Mouse (Mus musculus): ENCODE results near the gene Olfr1410. TPM values are rescaled to one million over a fixed set of nuclear protein-coding genes. Genes with fewer than 3 reads are reported as not detected.

Olfr1410 gene
- total and polyA plus RNA-seq, 3 experiments, result not detected

DNA sequence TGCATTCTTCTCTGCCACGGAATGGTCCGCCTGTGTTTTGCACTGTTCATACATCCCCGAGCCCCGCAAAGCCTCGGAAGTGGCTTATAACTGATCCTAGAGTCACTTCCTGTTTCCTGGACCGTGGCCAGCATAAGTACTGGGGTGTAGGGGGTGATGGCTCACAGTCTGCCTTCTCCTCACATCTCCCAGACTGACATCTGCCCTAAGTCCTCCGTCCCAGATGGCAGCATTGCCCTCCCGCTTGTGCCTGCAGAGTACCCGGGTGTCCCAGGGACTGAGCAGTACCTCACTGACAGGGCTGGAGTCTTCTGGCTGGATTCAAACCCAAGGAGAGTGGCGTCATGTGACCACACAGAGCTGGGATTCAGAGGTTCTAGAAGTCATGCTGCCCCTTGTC is 42.6 kb downstream of the Olfr1410 start (continued):
- TF ChIP-seq CHD1 (IDR thresholded peaks at IDR 0.05; ENCODE audit: low read depth, low read length), result no peak
- TF ChIP-seq NELFE (IDR thresholded peaks at IDR 0.05; ENCODE audit: low read depth, low read length), result peak; percentile 72
- TF ChIP-seq CHD2 (IDR thresholded peaks at IDR 0.05; ENCODE audit: low read length), result no peak
- TF ChIP-seq SMC3 (IDR thresholded peaks at IDR 0.05; ENCODE audit: low read depth, low read length), result no peak
- 0 out of 2 replicates have a peak, but pooled peaks have one; percentile 5 for TF ChIP-seq MAZ (IDR thresholded peaks at IDR 0.05; ENCODE audit: low read depth, low read length)
- no peak for TF ChIP-seq NRF1 (IDR thresholded peaks at IDR 0.05; ENCODE audit: insufficient read depth, low read depth, low read length, poor library complexity, severe bottlenecking)
- TF ChIP-seq TCF12 (IDR thresholded peaks at IDR 0.05; ENCODE audit: low read depth, low read length), result 0 out of 2 replicates have a peak, but pooled peaks have one; percentile 5
- TF ChIP-seq POLR2AphosphoS2 (IDR thresholded peaks at IDR 0.05; ENCODE audit: low read length), result peak; percentile 42; the same call in 1 of the 2 replicates
- TF ChIP-seq MYB (IDR thresholded peaks at IDR 0.05; ENCODE audit: low read depth, low read length), result no peak; the same call in 1 of the 2 replicates

DNA sequence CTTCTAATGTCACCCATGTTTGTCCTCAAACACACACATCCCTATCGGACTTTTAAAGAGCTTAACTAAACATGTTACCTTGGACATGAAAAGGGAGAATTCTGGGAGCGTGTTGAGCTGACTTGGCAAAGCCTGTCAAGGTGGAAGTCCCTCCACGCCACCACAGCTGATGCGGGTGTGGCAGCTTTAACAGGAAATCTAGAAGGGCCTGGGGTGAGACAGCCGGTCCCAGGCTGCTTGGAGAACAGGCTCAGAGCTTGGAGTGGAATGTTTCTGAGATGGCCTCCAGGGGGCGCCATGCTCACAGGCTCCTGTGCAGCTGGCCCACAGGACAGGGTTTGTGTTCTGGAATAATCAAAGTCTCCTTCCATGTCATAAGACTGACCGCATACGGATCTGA is 43.1 kb downstream of the Olfr1410 start, which contains the start of gene Otos:
Gene Otos (minus strand): TSS at position 169 of the 400 bp plus-strand sequence.
- peak; percentile 95 for DNase-seq (ENCODE audit: low read depth, low spot score)
- Histone ChIP-seq H3K79me2 (ENCODE audit: control insufficient read depth, insufficient read depth, low read length, poor library complexity) (no peaks in the 10 kb centered on the region; the same call in 1 of the 2 replicates), H3K4me1 (ENCODE audit: control insufficient read depth in 1 of 2, insufficient read depth in 2 of 2, low read length in 2 of 2) (peaks cover 3 to 7% of the 10 kb centered on the region in 2 experiments), H3K4me3 (ENCODE audit: control insufficient read depth in 1 of 2, insufficient read depth in 1 of 2, low read depth in 2 of 2, low read length in 2 of 2) (peak within 1 kb of the TSS; percentile 53 to 64), H3K9me3 (replicated peaks; ENCODE audit: insufficient read depth, low read length) (no peaks in the 10 kb centered on the region), H3K27ac (ENCODE audit: control insufficient read depth, low read depth, low read length) (peak within 1 kb of the TSS; percentile 84), H3K27me3 (ENCODE audit: control insufficient read depth in 1 of 2, insufficient read depth in 2 of 2, low read length in 2 of 2) (no peaks in the 10 kb centered on the region), H3K36me3 (ENCODE audit: control insufficient read depth in 1 of 2, insufficient read depth in 2 of 2, low read length in 2 of 2) (peaks cover 0 to 7% of the 10 kb centered on the region in 2 experiments; a peak in 2 of 4 replicates), H3K9ac (ENCODE audit: control insufficient read depth, low read depth, low read length, poor library complexity, severe bottlenecking) (peak within 1 kb of the TSS; percentile 65)
- TF ChIP-seq CTCF (IDR thresholded peaks at IDR 0.05 in 2 of 3, conservative IDR thresholded peaks at IDR 0.05 in 1 of 3; ENCODE audit: control insufficient read depth in 1 of 3, insufficient read depth in 1 of 3, low read depth in 2 of 3, low read length in 3 of 3, poor library complexity in 1 of 3, severe bottlenecking in 1 of 3) (peak; percentile 92 to 99 (median 99); a peak in 5 of 6 replicates), MAX (IDR thresholded peaks at IDR 0.05; ENCODE audit: low read length) (peak; percentile 55), NELFE (IDR thresholded peaks at IDR 0.05; ENCODE audit: low read depth, low read length) (no peak), RCOR1 (IDR thresholded peaks at IDR 0.05; ENCODE audit: low read depth, low read length) (peak; percentile 51), ZNF384 (IDR thresholded peaks at IDR 0.05; ENCODE audit: low read depth, low read length) (no peak), TCF12 (IDR thresholded peaks at IDR 0.05; ENCODE audit: low read depth, low read length) (no peak), MAZ (IDR thresholded peaks at IDR 0.05; ENCODE audit: low read depth, low read length) (peak; percentile 49; the same call in 1 of the 2 replicates), ZMIZ1 (IDR thresholded peaks at IDR 0.05; ENCODE audit: low read depth, low read length) (no peak), POLR2AphosphoS2 (IDR thresholded peaks at IDR 0.05; ENCODE audit: low read length) (no peak), GATA1 (IDR thresholded peaks at IDR 0.05; ENCODE audit: low read depth, low read length) (no peak), SIN3A (IDR thresholded peaks at IDR 0.05; ENCODE audit: low read length) (peak; percentile 84), MAFK (IDR thresholded peaks at IDR 0.05; ENCODE audit: borderline replicate concordance, low read depth, low read length) (no peak), SMC3 (IDR thresholded peaks at IDR 0.05; ENCODE audit: low read depth, low read length) (peak; percentile 89), ZKSCAN1 (IDR thresholded peaks at IDR 0.05; ENCODE audit: low read depth, low read length) (no peak), UBTF (IDR thresholded peaks at IDR 0.05; ENCODE audit: borderline replicate concordance, insufficient read depth, low read depth, low read length) (no peak), ETS1 (IDR thresholded peaks at IDR 0.05; ENCODE audit: low read depth, low read length) (peak; percentile 84), HCFC1 (IDR thresholded peaks at IDR 0.05; ENCODE audit: low read depth, low read length) (peak; percentile 45; the same call in 1 of the 2 replicates), ZC3H11A (IDR thresholded peaks at IDR 0.05; ENCODE audit: low read depth, low read length) (peak; percentile 84), RAD21 (IDR thresholded peaks at IDR 0.05; ENCODE audit: low read depth, low read length) (peak; percentile 94), EP300 (IDR thresholded peaks at IDR 0.05; ENCODE audit: low read depth in 1 of 2, low read length in 2 of 2) (peak; percentile 5 to 6; a peak in 1 of 4 replicates), MXI1 (IDR thresholded peaks at IDR 0.05; ENCODE audit: low read depth, low read length) (peak; percentile 64; the same call in 1 of the 2 replicates), BHLHE40 (IDR thresholded peaks at IDR 0.05; ENCODE audit: borderline replicate concordance, low read depth, low read length) (peak; percentile 47), JUND (IDR thresholded peaks at IDR 0.05; ENCODE audit: low read depth, low read length) (no peak)
